Mouse (Mus musculus) cortical plate, adult 2 months (tissue): Measurements from ENCODE around the gene Fkbp10. TPM values are rescaled to one million over a fixed set of nuclear protein-coding genes. Genes with fewer than 3 reads are reported as not detected.

Source experiments
- H3K27ac ChIP-seq: fragments of 200-500 bp; 2 replicates; pipeline ENCODE4 v1.5.1; 2012; ENCODE audit warnings: low read length, control low read depth, inconsistent platforms; ENCODE audit not compliant: insufficient read depth
- H3K4me1 ChIP-seq: fragments of 200-500 bp; 2 replicates; pipeline ENCODE4 v1.6.1; 2011; ENCODE audit warnings: low read length; ENCODE audit not compliant: control insufficient read depth, insufficient read depth
- H3K4me3 ChIP-seq: fragments of 200-500 bp; 2 replicates; pipeline ENCODE4 v1.5.1; 2011; ENCODE audit warnings: mild to moderate bottlenecking, low read length, control low read depth; ENCODE audit not compliant: insufficient read depth
- CTCF ChIP-seq: fragments of 200-500 bp; IDR thresholded peaks from 2 replicates; pipeline ENCODE4 v1.5.1; 2011; ENCODE audit warnings: mild to moderate bottlenecking, control low read depth, low read length; ENCODE audit not compliant: insufficient read depth; ENCODE audit errors: extremely low read depth
- POLR2A ChIP-seq: fragments of 200-500 bp; IDR thresholded peaks from 2 replicates; pipeline ENCODE4 v1.6.1; 2011; ENCODE audit warnings: mild to moderate bottlenecking, low read length, control low read depth; ENCODE audit not compliant: insufficient read depth; ENCODE audit errors: extremely low read depth
- polyA plus RNA-seq: library from polyadenylated mRNA; depleted of rRNA; stranded (reverse); fragments of >200 nt; gene quantifications from 2 replicates; pipeline ENCODE4 v1.2.3, GENCODE M21; 2012

Gene Fkbp10
- polyA plus RNA-seq, 1 experiment, result 9.6 TPM

- Histone ChIP-seq H3K27ac (no peak overlapping the region), H3K4me3 (no peak overlapping the region), H3K4me1 (peaks cover 5% of the 10 kb centered on the region; the same call in 1 of the 2 replicates)
- TF ChIP-seq POLR2A (no peak), CTCF (no peak)
These were observed 15.6 kb upstream of the Fkbp10 start for GRCm38 (mm10) chr11:100399727-100400538.

GRCm38 (mm10) chr11:100400842-100401241 lies 14.7 kb upstream of the Fkbp10 start:
- no peak for TF ChIP-seq POLR2A
- TF ChIP-seq CTCF, result no peak
- peaks cover 2% of the 10 kb centered on the region; the same call in 1 of the 2 replicates for H3K4me1 ChIP-seq
- no peak overlapping the region for H3K27ac ChIP-seq
- H3K4me3 ChIP-seq, result no peak overlapping the region

- H3K4me3 ChIP-seq, result no peak overlapping the region
- TF ChIP-seq POLR2A, result no peak
- TF ChIP-seq CTCF, result no peak
- no peaks in the 10 kb centered on the region for H3K4me1 ChIP-seq
- no peak overlapping the region for H3K27ac ChIP-seq
These were observed 13.3 kb upstream of the Fkbp10 start for GRCm38 (mm10) chr11:100402240-100402639.

- TF ChIP-seq CTCF (no peak), POLR2A (no peak)
- no peaks in the 10 kb centered on the region for H3K4me1 ChIP-seq
- H3K4me3 ChIP-seq, result no peak overlapping the region
- no peak overlapping the region for H3K27ac ChIP-seq
These were observed 12.8 kb upstream of the Fkbp10 start for GRCm38 (mm10) chr11:100402682-100403081.

GRCm38 (mm10) chr11:100403445-100404134 lies 11.9 kb upstream of the Fkbp10 start:
- Histone ChIP-seq H3K4me1 (no peaks in the 10 kb centered on the region), H3K27ac (no peak overlapping the region), H3K4me3 (no peak overlapping the region)
- TF ChIP-seq CTCF (no peak), POLR2A (no peak)

GRCm38 (mm10) chr11:100404456-100405074 lies 10.9 kb upstream of the Fkbp10 start:
- TF ChIP-seq CTCF (no peak), POLR2A (no peak)
- H3K4me1 ChIP-seq, result no peaks in the 10 kb centered on the region
- H3K27ac ChIP-seq, result no peak overlapping the region
- no peak overlapping the region for H3K4me3 ChIP-seq

GRCm38 (mm10) chr11:100406273-100406672 lies 9.2 kb upstream of the Fkbp10 start:
- H3K27ac ChIP-seq, result no peak overlapping the region
- no peak for TF ChIP-seq POLR2A
- no peak for TF ChIP-seq CTCF
- H3K4me3 ChIP-seq, result no peak overlapping the region
- H3K4me1 ChIP-seq, result no peaks in the 10 kb centered on the region

- TF ChIP-seq POLR2A (no peak), CTCF (no peak)
- no peak overlapping the region for H3K27ac ChIP-seq
- H3K4me1 ChIP-seq, result no peaks in the 10 kb centered on the region
- H3K4me3 ChIP-seq, result no peak overlapping the region
These were observed 8.3 kb upstream of the Fkbp10 start for GRCm38 (mm10) chr11:100406995-100407705.
